Mouse (Mus musculus) G1E (cell line): ENCODE measurements around the gene Olfr599. TPM values are rescaled to one million over a fixed set of nuclear protein-coding genes. Genes with fewer than 3 reads are reported as not detected.
"Not testable (repeated sequence)": the region's sequence is repeated elsewhere in the genome, so short reads cannot be mapped to it uniquely, and the experiment has no call there.

Experiments used
- ATAC-seq: 2 replicates; pipeline ENCODE4 v1.8.0; 2016; ENCODE audit warnings: mild to moderate bottlenecking; ENCODE audit not compliant: insufficient number of reproducible peaks, poor library complexity, low FRiP score, severe bottlenecking; ENCODE audit errors: extremely low read depth
- DNase-seq: peaks from one replicate; pipeline ENCODE4 v3.0.0; 2012; ENCODE audit warnings: low spot score
- H3K27me3 ChIP-seq: 2 replicates; pipeline ENCODE4 v1.6.1; 2012; ENCODE audit warnings: mild to moderate bottlenecking, low read length, inconsistent platforms; ENCODE audit not compliant: insufficient read depth
- H3K36me3 ChIP-seq: replicated peaks from 2 replicates; pipeline ENCODE3; 2012; ENCODE audit warnings: mild to moderate bottlenecking, inconsistent platforms
- H3K4me1 ChIP-seq: 2 replicates; pipeline ENCODE4 v1.6.1; 2012; ENCODE audit warnings: low read depth, low read length, inconsistent platforms, mixed read lengths; ENCODE audit not compliant: insufficient read depth
- H3K4me3 ChIP-seq: 2 replicates; pipeline ENCODE4 v1.5.1; 2012; ENCODE audit warnings: low read depth, mild to moderate bottlenecking, inconsistent platforms, low read length, moderate library complexity, mixed read lengths
- H3K9me3 ChIP-seq: replicated peaks from 2 replicates; pipeline ENCODE4 v1.6.1; 2012; ENCODE audit warnings: inconsistent platforms
- CTCF ChIP-seq: IDR thresholded peaks from 2 replicates; pipeline ENCODE4 v1.5.1; 2012; ENCODE audit warnings: low read depth, low read length, inconsistent platforms, mixed read lengths
- GATA1 ChIP-seq: IDR thresholded peaks from 2 replicates; pipeline ENCODE4 v1.6.1; 2012; ENCODE audit warnings: borderline replicate concordance, low read length, inconsistent platforms, mixed read lengths
- GATA2 ChIP-seq: IDR thresholded peaks from 2 replicates; pipeline ENCODE4 v1.6.1; 2012; ENCODE audit warnings: low read depth, low read length, inconsistent platforms, borderline replicate concordance
- POLR2AphosphoS5 ChIP-seq: IDR thresholded peaks from 2 replicates; pipeline ENCODE4 v1.6.1; 2012; ENCODE audit warnings: low read depth, low read length, inconsistent platforms; ENCODE audit not compliant: insufficient replicate concordance
- TAL1 ChIP-seq: conservative IDR thresholded peaks from 2 replicates; pipeline ENCODE4 v1.6.1; 2012; ENCODE audit warnings: low read depth, low read length, inconsistent platforms, mixed read lengths
- polyA plus RNA-seq: library from polyadenylated mRNA; stranded (reverse); fragments of >175 nt; gene quantifications from 2 replicates; pipeline ENCODE4 v1.2.3, GENCODE M21; 2012
- total RNA-seq, 2 experiments: library from RNA; stranded (forward) in 1 of 2; stranded (reverse) in 1 of 2; fragments of 200-1000 nt in 1 of 2; fragments of >200 nt in 1 of 2; fragmentation: Nextera tagmentation in 1 of 2; gene quantifications; 2 replicates each; pipeline ENCODE4 v1.2.3; 2014 to 2017

Gene Olfr599
- total RNA-seq (2014; fragmentation: Nextera tagmentation) (not detected in 2 replicates), total RNA-seq (2017) (0.71 TPM in 1 of 2 replicates, not detected in the other), polyA plus RNA-seq (not detected in 2 replicates)

DNA sequence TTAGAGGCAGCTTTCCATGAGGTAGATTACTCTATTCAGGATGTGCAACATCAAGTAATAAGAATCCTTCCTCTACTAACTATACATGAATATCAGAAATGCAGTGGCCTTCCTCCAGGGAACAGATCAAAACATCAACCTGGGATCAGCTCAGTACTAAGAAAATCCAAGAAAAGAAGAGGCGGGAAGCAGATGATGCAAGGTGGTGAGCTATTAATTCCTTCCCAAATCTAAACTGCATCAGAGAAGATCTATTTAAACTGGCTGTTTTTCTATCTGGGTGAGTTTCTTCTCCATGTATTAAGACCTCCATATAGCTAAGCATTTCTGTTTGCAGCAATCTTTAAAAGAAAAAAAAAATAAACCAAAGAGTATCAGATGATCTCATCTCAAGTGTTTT lies at the start of gene Olfr599:
Olfr599 (plus strand) TSS at position 301 of the 400 bp plus-strand sequence.
- Histone ChIP-seq H3K36me3 (no peaks in the 10 kb centered on the region), H3K9me3 (no peaks in the 10 kb centered on the region), H3K4me1 (no peaks in the 10 kb centered on the region), H3K4me3 (no peak within 1 kb of the TSS), H3K27me3 (no peaks in the 10 kb centered on the region)
- DNase-seq (no peak), ATAC-seq (no peak)
- TF ChIP-seq POLR2AphosphoS5 (no peak), CTCF (no peak), GATA2 (no peak), GATA1 (no peak), TAL1 (no peak)

DNA sequence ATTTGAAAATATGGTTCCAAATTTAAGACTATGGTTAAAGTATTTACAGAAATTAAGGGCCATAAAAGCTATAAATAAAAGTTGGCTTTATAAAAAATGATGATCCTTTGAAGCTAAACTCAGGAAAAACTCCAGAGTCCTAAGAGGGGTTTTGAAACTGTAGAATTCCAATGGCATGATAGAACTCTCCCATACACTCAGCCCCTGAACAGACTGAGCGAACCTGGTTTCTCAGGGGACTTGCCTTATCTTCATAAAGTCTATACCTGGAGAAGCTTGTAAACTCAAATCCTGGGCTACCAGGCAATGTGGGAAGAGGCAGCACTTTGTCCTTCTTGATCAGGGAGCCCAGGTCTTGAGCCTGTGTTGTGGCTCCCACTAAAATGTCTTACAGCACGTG lies 30.4 kb upstream of the Olfr599 start, which contains the start of gene Olfr596:
Olfr596 (plus strand) TSS at position 301 of the 400 bp plus-strand sequence.
- not testable (repeated sequence) for H3K27me3 ChIP-seq, ATAC-seq, H3K4me1 ChIP-seq, H3K9me3 ChIP-seq, H3K4me3 ChIP-seq, H3K36me3 ChIP-seq, DNase-seq

DNA sequence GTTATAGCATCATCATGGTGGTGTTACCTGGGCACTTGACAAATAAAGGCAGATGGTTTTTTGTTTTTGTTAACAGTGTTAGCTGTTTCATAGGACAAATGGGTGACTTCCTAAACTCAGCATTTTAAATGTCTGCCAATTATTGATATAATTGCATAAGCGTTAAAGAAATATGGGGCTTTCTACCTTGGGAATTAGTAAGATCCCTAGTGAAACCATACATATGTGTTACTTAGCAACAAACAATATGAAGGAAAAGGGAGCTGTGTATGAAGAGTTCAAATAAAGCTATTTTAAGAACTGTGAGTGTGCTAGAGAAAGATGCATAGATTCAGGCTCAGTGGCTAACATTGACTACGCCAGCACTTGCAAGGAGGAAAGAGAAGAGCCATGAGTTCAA lies 19.7 kb upstream of the Olfr599 start, which contains the start of gene Olfr597:
Olfr597 (plus strand) TSS at position 301 of the 400 bp plus-strand sequence.
- not testable (repeated sequence) for ATAC-seq, H3K9me3 ChIP-seq, H3K4me1 ChIP-seq, H3K36me3 ChIP-seq, DNase-seq, H3K27me3 ChIP-seq, H3K4me3 ChIP-seq

DNA sequence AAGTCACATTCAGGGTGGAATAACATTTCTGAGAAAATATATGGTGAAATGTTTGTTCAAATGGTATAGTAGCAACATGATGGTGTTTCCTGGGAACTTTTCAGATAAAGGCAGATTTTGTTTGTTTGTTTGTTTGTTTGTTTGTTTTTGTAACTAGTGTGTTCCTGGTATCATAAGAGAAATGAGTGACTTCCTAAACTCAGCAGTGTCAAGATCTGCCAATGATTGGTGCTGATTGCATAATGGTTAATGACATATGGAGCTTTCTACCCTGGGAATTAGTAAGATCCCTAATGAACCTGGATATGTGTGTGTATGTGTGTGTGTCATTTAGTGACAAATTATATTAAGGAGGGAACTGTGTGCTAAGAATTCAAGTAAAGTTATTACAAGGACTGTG lies 12.4 kb upstream of the Olfr599 start, which contains the start of gene Olfr598:
Olfr598 (plus strand) TSS at position 301 of the 400 bp plus-strand sequence.
- TF ChIP-seq TAL1 (no peak), POLR2AphosphoS5 (no peak), CTCF (no peak), GATA2 (no peak), GATA1 (no peak)
- no peak for ATAC-seq
- no peak within 1 kb of the TSS for H3K4me3 ChIP-seq
- no peak for DNase-seq
- H3K27me3 ChIP-seq = no peaks in the 10 kb centered on the region
- H3K36me3 ChIP-seq = no peaks in the 10 kb centered on the region
- H3K9me3 ChIP-seq = no peaks in the 10 kb centered on the region
- H3K4me1 ChIP-seq = no peaks in the 10 kb centered on the region

DNA sequence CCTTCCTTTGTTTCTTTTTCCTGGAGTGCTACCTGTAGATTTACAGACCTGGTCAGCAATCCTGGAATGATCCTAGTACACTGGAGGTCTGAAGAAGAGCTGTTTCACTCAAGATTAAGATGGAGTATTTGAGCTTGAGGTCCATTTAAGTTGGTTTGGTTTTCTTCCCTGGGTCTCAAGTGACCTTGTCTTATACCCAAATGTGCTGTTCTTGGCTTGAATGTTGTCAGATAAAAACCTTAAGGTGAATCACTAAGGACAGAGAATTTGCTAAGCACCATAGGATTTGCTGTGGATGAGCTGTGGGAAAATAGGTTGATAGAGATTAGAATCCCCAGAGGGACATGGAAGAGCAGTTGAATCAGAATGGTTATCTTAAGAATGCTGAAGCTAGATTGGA lies 13.9 kb downstream of the Olfr599 start, which contains the start of gene Olfr600:
Olfr600 (minus strand) TSS at position 101 of the 400 bp plus-strand sequence.
- Histone ChIP-seq H3K4me1 (no peaks in the 10 kb centered on the region), H3K4me3 (no peak within 1 kb of the TSS), H3K9me3 (no peaks in the 10 kb centered on the region), H3K36me3 (no peaks in the 10 kb centered on the region), H3K27me3 (no peaks in the 10 kb centered on the region)
- DNase-seq (no peak), ATAC-seq (no peak)
- TF ChIP-seq GATA2 (no peak), TAL1 (no peak), GATA1 (no peak), POLR2AphosphoS5 (no peak), CTCF (no peak)

DNA sequence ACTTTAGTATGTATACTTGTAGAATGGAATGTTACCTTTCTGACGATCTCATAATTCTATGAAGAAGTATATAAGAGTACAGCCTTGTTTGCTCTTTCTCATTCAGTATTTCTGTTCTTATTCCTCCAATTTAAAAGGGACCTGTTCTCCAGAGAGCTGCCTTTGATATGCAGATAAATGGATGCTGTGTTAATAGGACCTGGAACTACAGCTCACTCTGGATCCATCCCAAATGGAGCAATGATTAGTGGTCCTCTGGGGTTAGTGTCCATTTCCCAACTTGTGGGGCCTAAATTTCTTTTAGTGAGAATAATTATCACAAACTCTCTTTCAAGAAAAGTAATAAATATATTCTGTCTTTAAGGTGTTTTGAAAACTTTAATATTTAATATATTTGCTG lies 26.8 kb downstream of the Olfr599 start, which contains the start of gene Olfr601:
Olfr601 (minus strand) TSS at position 101 of the 400 bp plus-strand sequence.
- DNase-seq (no peak), ATAC-seq (no peak)
- Histone ChIP-seq H3K27me3 (0 out of 2 replicates have a peak, but pooled peaks cover 2% of the 10 kb centered on the region), H3K36me3 (no peaks in the 10 kb centered on the region), H3K4me3 (no peak within 1 kb of the TSS), H3K4me1 (no peaks in the 10 kb centered on the region; the same call in 1 of the 2 replicates), H3K9me3 (no peaks in the 10 kb centered on the region)
- TF ChIP-seq GATA2 = no peak
- no peak for TF ChIP-seq GATA1
- TF ChIP-seq TAL1 = no peak
- TF ChIP-seq POLR2AphosphoS5 = no peak
- no peak for TF ChIP-seq CTCF

DNA sequence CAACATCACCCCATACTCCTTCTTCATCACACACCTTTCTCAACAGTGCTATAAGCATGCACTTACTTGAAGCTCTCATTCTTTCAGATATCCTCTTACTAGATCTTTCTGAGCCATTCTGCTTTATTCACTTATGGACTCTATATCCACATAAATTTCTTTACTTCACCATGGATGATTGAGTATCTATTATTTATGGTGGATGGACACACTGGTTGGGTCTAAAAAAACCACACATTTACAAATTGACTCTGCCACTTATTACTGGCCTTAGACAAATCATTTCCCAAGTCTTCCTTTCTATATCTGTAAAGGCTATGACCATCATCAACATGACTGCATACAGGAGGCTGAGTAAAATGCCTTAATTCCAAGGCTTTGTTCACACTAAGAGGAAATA lies 50.4 kb downstream of the Olfr599 start, which contains the start of gene Olfr603:
Olfr603 (minus strand) TSS at position 101 of the 400 bp plus-strand sequence.
- TF ChIP-seq CTCF (no peak), GATA2 (no peak), POLR2AphosphoS5 (no peak), GATA1 (no peak), TAL1 (no peak)
- no peaks in the 10 kb centered on the region for H3K4me1 ChIP-seq
- no peak for ATAC-seq
- no peak within 1 kb of the TSS for H3K4me3 ChIP-seq
- H3K36me3 ChIP-seq = no peaks in the 10 kb centered on the region
- no peaks in the 10 kb centered on the region for H3K9me3 ChIP-seq
- H3K27me3 ChIP-seq = no peaks in the 10 kb centered on the region
- DNase-seq = no peak

Other genes with a start within 250 kb of the Olfr599 start
Only the 20 nearest of the 28 such genes appear.
- gene Olfr589, start 179.6 kb upstream of the Olfr599 start, total RNA-seq (2014; fragmentation: Nextera tagmentation) = not detected in 2 replicates
- 0.11 TPM in 1 of 2 replicates, not detected in the other for gene Olfr589, start 179.6 kb upstream of the Olfr599 start, total RNA-seq (2017)
- gene Olfr589, start 179.6 kb upstream of the Olfr599 start, polyA plus RNA-seq = not detected in 2 replicates
- gene Olfr591, start 157.6 kb upstream of the Olfr599 start, total RNA-seq (2014; fragmentation: Nextera tagmentation) = not detected in 2 replicates
- 0.05 TPM in 1 of 2 replicates, not detected in the other for gene Olfr591, start 157.6 kb upstream of the Olfr599 start, total RNA-seq (2017)
- gene Olfr591, start 157.6 kb upstream of the Olfr599 start, polyA plus RNA-seq = not detected in 2 replicates
- not detected in 2 replicates for gene Olfr592, start 151.1 kb upstream of the Olfr599 start, total RNA-seq (2014; fragmentation: Nextera tagmentation)
- 0.06 and 0.11 TPM in 2 replicates for gene Olfr592, start 151.1 kb upstream of the Olfr599 start, total RNA-seq (2017)
- not detected in 2 replicates for gene Olfr592, start 151.1 kb upstream of the Olfr599 start, polyA plus RNA-seq
- gene Olfr593, start 124.1 kb upstream of the Olfr599 start, total RNA-seq (2014; fragmentation: Nextera tagmentation) = not detected in 2 replicates
- 0.27 and 0.35 TPM in 2 replicates for gene Olfr593, start 124.1 kb upstream of the Olfr599 start, total RNA-seq (2017)
- not detected in 2 replicates for gene Olfr593, start 124.1 kb upstream of the Olfr599 start, polyA plus RNA-seq
- not detected in 2 replicates for gene Olfr594, start 118.9 kb upstream of the Olfr599 start, total RNA-seq (2014; fragmentation: Nextera tagmentation)
- gene Olfr594, start 118.9 kb upstream of the Olfr599 start, total RNA-seq (2017) = 0.11 TPM in 1 of 2 replicates, not detected in the other
- not detected in 2 replicates for gene Olfr594, start 118.9 kb upstream of the Olfr599 start, polyA plus RNA-seq
- not detected in 2 replicates for gene Usp17ld, start 83.4 kb upstream of the Olfr599 start, total RNA-seq (2014; fragmentation: Nextera tagmentation)
- 0.05 TPM in 1 of 2 replicates, not detected in the other for gene Usp17ld, start 83.4 kb upstream of the Olfr599 start, total RNA-seq (2017)
- gene Usp17ld, start 83.4 kb upstream of the Olfr599 start, polyA plus RNA-seq = not detected in 2 replicates
- gene Olfr596, start 30.3 kb upstream of the Olfr599 start, total RNA-seq (2014; fragmentation: Nextera tagmentation) = not detected in 2 replicates
- gene Olfr596, start 30.3 kb upstream of the Olfr599 start, total RNA-seq (2017) = 0.06 TPM in 1 of 2 replicates, not detected in the other
- gene Olfr596, start 30.3 kb upstream of the Olfr599 start, polyA plus RNA-seq = not detected in 2 replicates
- gene Olfr597, start 19.6 kb upstream of the Olfr599 start, total RNA-seq (2014; fragmentation: Nextera tagmentation) = not detected in 2 replicates
- 0.38 TPM in 1 of 2 replicates, not detected in the other for gene Olfr597, start 19.6 kb upstream of the Olfr599 start, total RNA-seq (2017)
- not detected in 2 replicates for gene Olfr597, start 19.6 kb upstream of the Olfr599 start, polyA plus RNA-seq
- not detected in 2 replicates for gene Olfr598, start 12.3 kb upstream of the Olfr599 start, total RNA-seq (2014; fragmentation: Nextera tagmentation)
- not detected in 2 replicates for gene Olfr598, start 12.3 kb upstream of the Olfr599 start, total RNA-seq (2017)
- gene Olfr598, start 12.3 kb upstream of the Olfr599 start, polyA plus RNA-seq = not detected in 2 replicates
- not detected in 2 replicates for gene Olfr600, start 13.8 kb downstream of the Olfr599 start, total RNA-seq (2014; fragmentation: Nextera tagmentation)
- gene Olfr600, start 13.8 kb downstream of the Olfr599 start, total RNA-seq (2017) = 0.06 and 0.11 TPM in 2 replicates
- not detected in 2 replicates for gene Olfr600, start 13.8 kb downstream of the Olfr599 start, polyA plus RNA-seq
- not detected in 2 replicates for gene Olfr601, start 26.7 kb downstream of the Olfr599 start, total RNA-seq (2014; fragmentation: Nextera tagmentation)
- 0.11 TPM in 1 of 2 replicates, not detected in the other for gene Olfr601, start 26.7 kb downstream of the Olfr599 start, total RNA-seq (2017)
- gene Olfr601, start 26.7 kb downstream of the Olfr599 start, polyA plus RNA-seq = not detected in 2 replicates
- gene Olfr603, start 50.3 kb downstream of the Olfr599 start, total RNA-seq (2014; fragmentation: Nextera tagmentation) = not detected in 2 replicates
- gene Olfr603, start 50.3 kb downstream of the Olfr599 start, total RNA-seq (2017) = not detected in 2 replicates
- not detected in 2 replicates for gene Olfr603, start 50.3 kb downstream of the Olfr599 start, polyA plus RNA-seq
- not detected in 2 replicates for gene Usp17lc, start 79.2 kb downstream of the Olfr599 start, total RNA-seq (2014; fragmentation: Nextera tagmentation)
- gene Usp17lc, start 79.2 kb downstream of the Olfr599 start, total RNA-seq (2017) = 0.06 and 0.16 TPM in 2 replicates
- not detected in 2 replicates for gene Usp17lc, start 79.2 kb downstream of the Olfr599 start, polyA plus RNA-seq
- not detected in 2 replicates for gene Olfr605, start 109.5 kb downstream of the Olfr599 start, total RNA-seq (2014; fragmentation: Nextera tagmentation)
- 0.22 TPM in 1 of 2 replicates, not detected in the other for gene Olfr605, start 109.5 kb downstream of the Olfr599 start, total RNA-seq (2017)
- gene Olfr605, start 109.5 kb downstream of the Olfr599 start, polyA plus RNA-seq = not detected in 2 replicates
- not detected in 2 replicates for gene Olfr606, start 113.1 kb downstream of the Olfr599 start, total RNA-seq (2014; fragmentation: Nextera tagmentation)
- 0.27 and 0.29 TPM in 2 replicates for gene Olfr606, start 113.1 kb downstream of the Olfr599 start, total RNA-seq (2017)
- not detected in 2 replicates for gene Olfr606, start 113.1 kb downstream of the Olfr599 start, polyA plus RNA-seq
- not detected in 2 replicates for gene Olfr607, start 128.2 kb downstream of the Olfr599 start, total RNA-seq (2014; fragmentation: Nextera tagmentation)
- gene Olfr607, start 128.2 kb downstream of the Olfr599 start, total RNA-seq (2017) = under 0.01 and 0.11 TPM in 2 replicates
- gene Olfr607, start 128.2 kb downstream of the Olfr599 start, polyA plus RNA-seq = not detected in 2 replicates
- gene Olfr608, start 134.0 kb downstream of the Olfr599 start, total RNA-seq (2014; fragmentation: Nextera tagmentation) = not detected in 2 replicates
- not detected in 2 replicates for gene Olfr608, start 134.0 kb downstream of the Olfr599 start, total RNA-seq (2017)
- not detected in 2 replicates for gene Olfr608, start 134.0 kb downstream of the Olfr599 start, polyA plus RNA-seq
- gene Olfr609, start 162.1 kb downstream of the Olfr599 start, total RNA-seq (2014; fragmentation: Nextera tagmentation) = not detected in 2 replicates
- not detected in 2 replicates for gene Olfr609, start 162.1 kb downstream of the Olfr599 start, total RNA-seq (2017)
- gene Olfr609, start 162.1 kb downstream of the Olfr599 start, polyA plus RNA-seq = not detected in 2 replicates
- gene Olfr610, start 176.2 kb downstream of the Olfr599 start, total RNA-seq (2014; fragmentation: Nextera tagmentation) = not detected in 2 replicates
- gene Olfr610, start 176.2 kb downstream of the Olfr599 start, total RNA-seq (2017) = 0.11 and 0.12 TPM in 2 replicates
- not detected in 2 replicates for gene Olfr610, start 176.2 kb downstream of the Olfr599 start, polyA plus RNA-seq
- gene Olfr611, start 184.9 kb downstream of the Olfr599 start, total RNA-seq (2014; fragmentation: Nextera tagmentation) = not detected in 2 replicates
- 0.17 TPM in 1 of 2 replicates, not detected in the other for gene Olfr611, start 184.9 kb downstream of the Olfr599 start, total RNA-seq (2017)
- not detected in 2 replicates for gene Olfr611, start 184.9 kb downstream of the Olfr599 start, polyA plus RNA-seq